Mouse (Mus musculus) erythroblast, embryonic 14.5 days (primary cell): ENCODE results near the gene Map4k5. TPM values are rescaled to one million over a fixed set of nuclear protein-coding genes. Genes with fewer than 3 reads are reported as not detected.

Experiments
- H3K27me3 ChIP-seq: 2 replicates; pipeline ENCODE4 v1.6.1; 2012; ENCODE audit warnings: inconsistent platforms; ENCODE audit not compliant: control insufficient read depth
- H3K36me3 ChIP-seq: 2 replicates; pipeline ENCODE4 v1.6.1; 2012; ENCODE audit warnings: mild to moderate bottlenecking, inconsistent platforms; ENCODE audit not compliant: control insufficient read depth
- H3K4me1 ChIP-seq: 2 replicates; pipeline ENCODE4 v1.6.1; 2012; ENCODE audit warnings: inconsistent platforms; ENCODE audit not compliant: control insufficient read depth
- H3K4me3 ChIP-seq: replicated peaks from 2 replicates; pipeline ENCODE3; 2012; ENCODE audit warnings: moderate library complexity, mild to moderate bottlenecking, inconsistent platforms
- H3K9me3 ChIP-seq: 2 replicates; pipeline ENCODE4 v1.6.1; 2012; ENCODE audit warnings: low read length, inconsistent platforms, mixed read lengths; ENCODE audit not compliant: control insufficient read depth
- GATA1 ChIP-seq: IDR thresholded peaks from 2 replicates; pipeline ENCODE4 v1.6.1; 2012; ENCODE audit warnings: low read length, inconsistent platforms, mixed read lengths
- TAL1 ChIP-seq: IDR thresholded peaks from 3 replicates; pipeline ENCODE4 v1.6.1; 2012; ENCODE audit warnings: low read length, inconsistent platforms, mixed read lengths
- polyA plus RNA-seq: library from polyadenylated mRNA; stranded (reverse); fragments of >175 nt; gene quantifications from 2 replicates; pipeline ENCODE4 v1.2.3, GENCODE M21; 2012

Gene Map4k5
- polyA plus RNA-seq, 1 experiment = 2.0 TPM

DNA sequence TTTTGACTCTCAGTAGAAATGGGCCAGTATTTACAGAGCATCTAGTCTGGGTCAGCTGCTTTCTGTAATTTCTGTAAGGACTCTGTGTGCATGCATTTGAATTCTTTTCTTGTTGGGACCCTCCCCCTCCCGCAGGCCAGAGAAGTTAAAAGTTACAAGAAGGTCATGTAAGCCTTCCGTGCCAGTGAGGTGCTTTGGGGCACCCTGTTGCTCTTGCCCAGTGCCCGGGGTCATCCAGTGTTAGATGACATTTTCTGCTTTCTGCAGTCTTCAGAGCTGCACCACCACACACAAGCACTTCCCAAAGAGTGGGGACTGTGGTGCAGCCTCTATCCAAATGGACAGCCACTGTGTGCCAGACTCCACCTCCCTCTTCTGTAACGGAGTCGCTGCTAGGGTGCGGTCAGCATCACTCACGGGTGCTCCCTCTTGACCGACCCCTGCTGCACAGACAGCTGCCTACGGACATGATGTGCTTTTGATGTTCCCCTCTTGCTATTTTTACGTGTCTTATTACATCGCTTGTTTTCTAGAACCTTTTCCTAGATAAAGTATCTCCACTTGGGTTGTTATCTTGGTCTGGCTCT lies 85.5 kb downstream of the Map4k5 start:
- no peaks in the 10 kb centered on the region for H3K9me3 ChIP-seq
- peaks cover 97% of the 10 kb centered on the region for H3K36me3 ChIP-seq
- H3K4me3 ChIP-seq = no peak overlapping the region
- no peaks in the 10 kb centered on the region for H3K27me3 ChIP-seq
- H3K4me1 ChIP-seq = peaks cover 25% of the 10 kb centered on the region
- TF ChIP-seq TAL1 (no peak), GATA1 (no peak)

- peaks cover 99% of the 10 kb centered on the region for H3K36me3 ChIP-seq
Measured at GRCm38 (mm10) chr12:69805148-69805547, 87.9 kb downstream of the Map4k5 start.

GRCm38 (mm10) chr12:69804393-69805070 lies 88.5 kb downstream of the Map4k5 start:
- no peaks in the 10 kb centered on the region for H3K9me3 ChIP-seq
- peaks cover 32% of the 10 kb centered on the region for H3K4me1 ChIP-seq
- H3K27me3 ChIP-seq = no peaks in the 10 kb centered on the region
- no peak for TF ChIP-seq GATA1
- TF ChIP-seq TAL1 = no peak
- H3K4me3 ChIP-seq = no peak overlapping the region
- H3K36me3 ChIP-seq = peaks cover 92% of the 10 kb centered on the region

More at GRCm38 (mm10) chr12:69805148-69805547, 87.9 kb downstream of the Map4k5 start:
- H3K9me3 ChIP-seq = no peaks in the 10 kb centered on the region
- TF ChIP-seq GATA1 (no peak), TAL1 (no peak)
- no peaks in the 10 kb centered on the region for H3K27me3 ChIP-seq
- H3K4me3 ChIP-seq = no peak overlapping the region
- peaks cover 32% of the 10 kb centered on the region for H3K4me1 ChIP-seq

GRCm38 (mm10) chr12:69803196-69803595 lies 89.8 kb downstream of the Map4k5 start:
- no peak overlapping the region for H3K4me3 ChIP-seq
- H3K4me1 ChIP-seq = peaks cover 40% of the 10 kb centered on the region
- H3K36me3 ChIP-seq = peaks cover 79% of the 10 kb centered on the region
- no peaks in the 10 kb centered on the region for H3K27me3 ChIP-seq
- H3K9me3 ChIP-seq = no peaks in the 10 kb centered on the region
- no peak for TF ChIP-seq GATA1
- TF ChIP-seq TAL1 = no peak

DNA sequence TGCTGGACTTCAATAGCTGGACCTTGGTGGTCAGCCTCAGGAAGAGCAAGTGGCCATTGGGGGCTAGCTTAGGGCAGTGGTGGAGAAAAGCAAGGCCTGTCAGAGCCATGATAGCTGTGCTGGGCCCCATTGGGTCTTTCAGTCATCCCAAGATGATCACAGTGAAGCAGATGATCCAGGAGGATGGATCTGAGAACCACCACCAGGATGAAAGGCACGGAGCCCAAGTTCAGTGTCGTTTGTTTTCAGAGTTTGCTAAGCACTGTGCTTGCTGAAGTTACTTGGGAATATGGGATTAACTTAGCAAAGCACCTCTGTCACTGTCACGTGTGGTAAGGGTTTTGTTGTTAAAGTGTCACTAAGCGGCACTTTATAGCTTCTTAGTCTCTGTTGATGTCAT lies 92.4 kb downstream of the Map4k5 start:
- no peaks in the 10 kb centered on the region for H3K9me3 ChIP-seq
- no peaks in the 10 kb centered on the region for H3K27me3 ChIP-seq
- no peak for TF ChIP-seq TAL1
- TF ChIP-seq GATA1 = no peak
- peaks cover 53% of the 10 kb centered on the region for H3K36me3 ChIP-seq
- no peak overlapping the region for H3K4me3 ChIP-seq
- peaks cover 43% of the 10 kb centered on the region for H3K4me1 ChIP-seq

- peaks cover 11% of the 10 kb centered on the region for H3K36me3 ChIP-seq
- peaks cover 40% of the 10 kb centered on the region for H3K4me1 ChIP-seq
- no peak overlapping the region for H3K4me3 ChIP-seq
- H3K9me3 ChIP-seq = no peaks in the 10 kb centered on the region
- no peak for TF ChIP-seq TAL1
- no peak for TF ChIP-seq GATA1
- peaks cover 31% of the 10 kb centered on the region for H3K27me3 ChIP-seq
Measured at GRCm38 (mm10) chr12:69796311-69796710, 96.7 kb downstream of the Map4k5 start.

- H3K9me3 ChIP-seq = no peaks in the 10 kb centered on the region
- TF ChIP-seq TAL1 (no peak), GATA1 (no peak)
- H3K36me3 ChIP-seq = no peaks in the 10 kb centered on the region
- H3K4me1 ChIP-seq = peaks cover 64% of the 10 kb centered on the region
- peaks cover 79% of the 10 kb centered on the region for H3K27me3 ChIP-seq
- H3K4me3 ChIP-seq = peak within 1 kb of the TSS; percentile 66
Measured at GRCm38 (mm10) chr12:69790530-69791505, 102.2 kb downstream of the Map4k5 start, which contains the start of gene Cdkl1. Gene Cdkl1, minus strand, starts transcription at chr12:69791267.

GRCm38 (mm10) chr12:69789766-69790529 lies 103.1 kb downstream of the Map4k5 start:
- peaks cover 72% of the 10 kb centered on the region for H3K4me1 ChIP-seq
- H3K4me3 ChIP-seq = peak overlapping the region; percentile 66
- no peaks in the 10 kb centered on the region; the same call in 1 of the 2 replicates for H3K36me3 ChIP-seq
- peaks cover 76% of the 10 kb centered on the region for H3K27me3 ChIP-seq
- TF ChIP-seq TAL1 (no peak), GATA1 (no peak)
- H3K9me3 ChIP-seq = no peaks in the 10 kb centered on the region
